Mouse (Mus musculus) myocyte (in vitro differentiated cells): ENCODE data around the gene Vezf1.

Experiments
- MYOG ChIP-seq, 3 experiments: IDR thresholded peaks; one replicate each; pipeline ENCODE4 v1.6.1; 2011; ENCODE audit warnings: control low read depth in 2 of 3, low read depth in 2 of 3, mild to moderate bottlenecking in 2 of 3; ENCODE audit not compliant: insufficient read length in 2 of 3, control insufficient read depth in 1 of 3, insufficient read depth in 1 of 3
- POLR2A ChIP-seq: IDR thresholded peaks from one replicate; pipeline ENCODE4 v1.6.1; 2011; ENCODE audit warnings: low read depth, mild to moderate bottlenecking, control low read depth, moderate library complexity; ENCODE audit not compliant: insufficient read length
- USF1 ChIP-seq: IDR thresholded peaks from one replicate; pipeline ENCODE4 v1.6.1; 2011; ENCODE audit warnings: low read depth, mild to moderate bottlenecking, control low read depth, moderate library complexity

DNA sequence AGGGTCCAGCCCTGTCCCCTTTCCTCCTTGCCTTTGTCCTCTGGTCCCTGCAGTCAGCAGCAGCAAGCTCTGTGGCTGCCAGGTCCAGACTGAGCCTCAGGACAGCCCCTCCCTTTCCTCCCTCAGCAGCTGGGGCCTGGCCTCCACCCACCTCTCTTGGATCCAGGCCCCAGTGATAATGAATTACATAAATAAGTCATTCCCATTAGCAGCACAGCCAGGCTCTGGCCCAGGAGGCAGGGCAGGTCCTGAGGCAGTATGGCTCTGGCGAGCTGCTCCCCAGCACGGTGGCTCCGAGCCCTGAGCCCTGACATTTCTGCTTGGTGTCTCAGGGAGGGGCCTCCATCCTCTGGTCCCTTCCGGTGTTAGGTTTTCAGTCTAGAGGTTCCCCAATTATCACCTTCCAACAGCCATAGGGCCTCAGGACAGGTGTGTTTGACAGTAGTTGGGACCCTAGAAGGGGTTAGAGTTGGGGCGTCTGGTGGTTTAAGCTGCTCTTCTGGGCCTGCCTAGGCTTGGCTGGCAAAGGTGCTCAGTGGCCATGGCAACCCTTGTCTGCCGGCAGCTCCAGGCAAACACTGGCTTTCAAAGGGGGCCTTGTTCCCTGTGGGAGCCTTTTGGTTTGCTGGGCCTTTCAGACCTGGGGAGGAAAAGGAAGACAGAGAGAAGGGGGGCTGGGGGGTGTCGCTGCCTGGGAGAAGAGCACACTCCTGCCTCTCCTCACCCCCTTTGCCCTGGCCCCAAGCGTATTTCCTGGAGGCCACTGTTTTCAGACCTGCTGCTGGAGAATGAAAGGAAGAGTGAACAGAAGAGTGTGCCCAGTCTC, 51.0 kb downstream of the Vezf1 start:
- TF ChIP-seq USF1 (no peak), POLR2A (peak; percentile 77), MYOG (IDR thresholded peaks at IDR 0.05; ENCODE audit: control insufficient read depth in 1 of 3, insufficient read depth in 1 of 3, insufficient read length in 2 of 3, low read depth in 2 of 3) (peak in 2 of 3 experiments; percentile 70 to 95)
